Mouse (Mus musculus) embryonic fibroblast, embryonic 13.5 days (primary cell): ENCODE data around the gene Tns4.

Experiments
- CTCF ChIP-seq: IDR thresholded peaks from 2 replicates; pipeline ENCODE4 v1.5.1; 2011; ENCODE audit warnings: mild to moderate bottlenecking, control low read depth, low read length, moderate library complexity, borderline replicate concordance; ENCODE audit not compliant: insufficient read depth
- POLR2A ChIP-seq: IDR thresholded peaks from 2 replicates; pipeline ENCODE4 v1.6.1; 2011; ENCODE audit warnings: low read depth, mild to moderate bottlenecking, control low read depth, low read length, moderate library complexity

DNA sequence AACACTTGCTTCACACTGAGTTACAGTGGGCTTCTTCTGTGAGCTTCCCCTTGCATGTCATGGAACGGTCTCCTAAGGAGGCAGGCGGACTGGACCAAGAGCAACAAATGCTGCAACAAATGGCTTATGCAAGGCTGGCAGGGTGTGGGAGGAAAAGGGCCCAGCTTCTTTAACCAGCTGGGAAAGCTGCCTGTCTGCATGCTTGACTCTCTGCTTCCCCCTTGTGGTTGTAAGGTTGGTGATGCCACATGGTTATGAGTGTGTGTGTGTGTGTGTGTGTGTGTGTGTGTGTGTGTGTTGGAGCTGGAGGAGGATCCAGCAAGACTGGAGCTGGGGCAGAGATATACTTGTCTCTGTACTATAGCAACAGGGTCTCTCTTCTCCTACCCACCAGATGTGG lies 23.1 kb downstream of the Tns4 start:
- TF ChIP-seq CTCF = peak; percentile 87
- no peak for TF ChIP-seq POLR2A
